11 mouse cellular contexts compared by ENCODE assay signal in genomic region chr11:103556021-103556420, GRCm38 (mm10). TPM values are rescaled to one million over a fixed set of nuclear protein-coding genes. Genes with fewer than 3 reads are reported as not detected.
DNase-seq lines count a peak whose midpoint lies in the region; ATAC-seq and TF ChIP-seq lines count a peak whose summit lies in the region.
"Had no signal": no experiment of that assay in that cellular context is flagged by ENCODE, and none has a peak within 500 bp of the region (broad histone marks: within the 10 kb centered on the region; RNA-seq: fewer than 3 reads in every experiment).

No protein-coding gene starts in this region.

- POLR2A ChIA-PET in Patski (lab: Charles Lee), result no interaction called here

- no peak for ATAC-seq in kidney, postnatal 0 days (replicated peaks; ENCODE audit: low FRiP score, low read depth)
- ATAC-seq in kidney, embryonic 14.5 days (ENCODE audit: low FRiP score, low TSS enrichment), result no peak
- no peak for ATAC-seq in Patski
- no peak for ATAC-seq in megakaryocyte, adult 5-6 weeks (ENCODE audit: poor library complexity, severe bottlenecking)

- in situ Hi-C loops in Patski (cut with MboI; ENCODE audit: low pct_unique_long_range_greater_than_20kb), result loop anchor here (10.0 kb wide), 1 partner anchor 221 kb away; no protein-coding TSS in a partner anchor

- peak; percentile 6 to 14 for DNase-seq in cerebellum, adult 18-20 months
- no peak for DNase-seq in cerebellum, adult 2 months
- peak; percentile 22 for DNase-seq in kidney, postnatal 0 days (ENCODE audit: low spot score)
- DNase-seq in Patski (ENCODE audit: low read depth, low spot score), result no peak
- peak; percentile 17 for DNase-seq in lung, postnatal 14 days
- no peak for DNase-seq in c-Kit-positive CD71-positive TER-119-positive erythroid progenitor cells, embryonic 14.5 days (ENCODE audit: low spot score)

- H3K4me3 ChIP-seq in cerebellum, adult 2 months (replicated peaks; ENCODE audit: insufficient read depth, low read depth, low read length), result no peak overlapping the region
- H3K4me3 ChIP-seq in kidney, postnatal 0 days (replicated peaks; ENCODE audit: low read depth, low read length), result no peak overlapping the region
- H3K4me3 ChIP-seq in kidney, embryonic 14.5 days (ENCODE audit: low read length), result no peak overlapping the region

- no peak overlapping the region for H3K9ac ChIP-seq in kidney, postnatal 0 days (ENCODE audit: low read depth, low read length)
- no peak overlapping the region for H3K9ac ChIP-seq in kidney, embryonic 14.5 days (ENCODE audit: low read depth, low read length)

- WGBS in cerebellum, adult 2 months, result 81% methylated on average over 2 of the region's 2 CpGs
- 76% methylated on average over 2 of the region's 2 CpGs for WGBS in kidney, postnatal 0 days
- WGBS in kidney, embryonic 14.5 days, result 73% methylated on average over 2 of the region's 2 CpGs

- no peak overlapping the region for H3K4me2 ChIP-seq in kidney, postnatal 0 days (ENCODE audit: low read length)
- H3K4me2 ChIP-seq in kidney, embryonic 14.5 days (replicated peaks; ENCODE audit: low read depth, low read length), result no peak overlapping the region

- no peak for TF ChIP-seq POLR2A in cerebellum, adult 2 months (IDR thresholded peaks at IDR 0.05; ENCODE audit: borderline replicate concordance, insufficient read depth, low read length)

- no peaks in the 10 kb centered on the region for H3K27me3 ChIP-seq in cerebellum, adult 2 months (ENCODE audit: control insufficient read depth, insufficient read depth, low read length)
- H3K27me3 ChIP-seq in kidney, postnatal 0 days (ENCODE audit: insufficient read depth, low read length), result no peaks in the 10 kb centered on the region
- no peaks in the 10 kb centered on the region for H3K27me3 ChIP-seq in kidney, embryonic 14.5 days (ENCODE audit: control insufficient read depth, insufficient read depth, low read length)
- H3K27me3 ChIP-seq in Patski, result peaks cover 35% of the 10 kb centered on the region

- CTCF ChIA-PET in Patski (lab: Charles Lee), result no interaction called here

- H3K36me3 ChIP-seq in kidney, postnatal 0 days (ENCODE audit: insufficient read depth, low read length), result no peaks in the 10 kb centered on the region
- no peaks in the 10 kb centered on the region for H3K36me3 ChIP-seq in kidney, embryonic 14.5 days (ENCODE audit: control insufficient read depth, insufficient read depth, low read length)

- no peaks in the 10 kb centered on the region for H3K9me3 ChIP-seq in kidney, postnatal 0 days (replicated peaks; ENCODE audit: low read length)
- no peaks in the 10 kb centered on the region for H3K9me3 ChIP-seq in kidney, embryonic 14.5 days (ENCODE audit: control insufficient read depth, low read length)

- no peaks in the 10 kb centered on the region for H3K4me1 ChIP-seq in cerebellum, adult 2 months (ENCODE audit: control insufficient read depth, insufficient read depth, low read length)
- H3K4me1 ChIP-seq in kidney, postnatal 0 days (replicated peaks; ENCODE audit: insufficient read depth, low read length), result no peaks in the 10 kb centered on the region
- no peaks in the 10 kb centered on the region for H3K4me1 ChIP-seq in kidney, embryonic 14.5 days (ENCODE audit: control insufficient read depth, insufficient read depth, low read length)

- no peak overlapping the region for H3K27ac ChIP-seq in cerebellum, adult 2 months (ENCODE audit: insufficient read depth, low read length)
- no peak overlapping the region for H3K27ac ChIP-seq in kidney, postnatal 0 days
- no peak overlapping the region for H3K27ac ChIP-seq in kidney, embryonic 14.5 days (ENCODE audit: low read depth, low read length)

- TF ChIP-seq CTCF in cerebellum, adult 2 months (IDR thresholded peaks at IDR 0.05; ENCODE audit: borderline replicate concordance, insufficient read depth, low read depth, low read length), result no peak
- TF ChIP-seq CTCF in kidney, postnatal 0 days (IDR thresholded peaks at IDR 0.05; ENCODE audit: low read depth), result peak; percentile 45; the same call in 1 of the 2 replicates
- peak; percentile 44 for TF ChIP-seq CTCF in Patski (IDR thresholded peaks at IDR 0.05)

RNA-seq across cellular contexts. Expression of gene Lrrc37a, which starts 51.6 kb away (rescaled TPM):
- not detected in 2 replicates for polyA plus RNA-seq in cerebellum, adult 2 months (2012; rRNA removed)
- not detected in 2 replicates for polyA plus RNA-seq in kidney, postnatal 0 days (2015; fragmentation: Nextera tagmentation; extraction: Ambion mirVana)
- not detected in 2 replicates for polyA plus RNA-seq in kidney, embryonic 14.5 days (2014; fragmentation: Nextera tagmentation; extraction: Ambion mirVana)
- not detected for polyA plus RNA-seq in Patski (2021)
- not detected in 2 replicates for total RNA-seq in megakaryocyte, adult 5-6 weeks (2015)
- not detected in 2 replicates for total RNA-seq in megakaryocyte, adult 5-6 weeks (2017)
- total RNA-seq: heart, postnatal 14 days had no signal
- polyA plus RNA-seq: liver, embryonic 16.5 days; spleen, adult 2 months had no signal

Comparison
In these comparisons a context has a peak if more than half of its experiments do, and no peak if none do; other contexts are left out.
1. DNase-seq: peak in cerebellum, adult 18-20 months (2 of 2), kidney, postnatal 0 days (single experiment) and lung, postnatal 14 days (single experiment); none in cerebellum, adult 2 months (0 of 2), Patski (single experiment) and c-Kit-positive CD71-positive TER-119-positive erythroid progenitor cells, embryonic 14.5 days (single experiment).